Mouse (Mus musculus) hindbrain, embryonic 12.5 days (tissue): ENCODE measurements around the gene Drg1. TPM values are rescaled to one million over a fixed set of nuclear protein-coding genes. Genes with fewer than 3 reads are reported as not detected.
"Not testable (repeated sequence)": the region's sequence is repeated elsewhere in the genome, so short reads cannot be mapped to it uniquely, and the experiment has no call there.

Experiments
- ATAC-seq: fragments of 200-750 bp; cut with Nextera tagmentation; 2 replicates; pipeline ENCODE4 v1.8.0; 2017; ENCODE audit warnings: moderate TSS enrichment; ENCODE audit not compliant: low FRiP score
- H3K27ac ChIP-seq: fragments of 300-500 bp; sonication (generic); 2 replicates; pipeline ENCODE4 v1.5.1; 2016; ENCODE audit warnings: mild to moderate bottlenecking
- H3K27me3 ChIP-seq: fragments of 300-500 bp; sonication (generic); 2 replicates; pipeline ENCODE4 v1.6.1; 2016; ENCODE audit warnings: mild to moderate bottlenecking
- H3K36me3 ChIP-seq: fragments of 300-500 bp; sonication (generic); 2 replicates; pipeline ENCODE4 v1.6.1; 2016; ENCODE audit warnings: mild to moderate bottlenecking
- H3K4me1 ChIP-seq: fragments of 300-500 bp; sonication (generic); 2 replicates; pipeline ENCODE4 v1.6.1; 2016
- H3K4me2 ChIP-seq: fragments of 300-500 bp; sonication (generic); replicated peaks from 2 replicates; pipeline ENCODE4 v1.6.1; 2016; ENCODE audit warnings: mild to moderate bottlenecking
- H3K4me3 ChIP-seq: fragments of 300-500 bp; sonication (generic); 2 replicates; pipeline ENCODE4 v1.5.1; 2016; ENCODE audit warnings: mild to moderate bottlenecking
- H3K9ac ChIP-seq: fragments of 300-500 bp; sonication (generic); 2 replicates; pipeline ENCODE4 v1.6.1; 2016; ENCODE audit warnings: mild to moderate bottlenecking, moderate library complexity
- H3K9me3 ChIP-seq: fragments of 300-500 bp; sonication (generic); replicated peaks from 2 replicates; pipeline ENCODE4 v1.6.1; 2016; ENCODE audit warnings: mild to moderate bottlenecking
- WGBS: fragments of 180-500 bp; shearing (Covaris S2); methylation state at CpG from one replicate; pipeline ENCODE4 v1.1.7; 2016; 5-methylcytosine and 5-hydroxymethylcytosine counted together
- polyA plus RNA-seq: library from polyadenylated mRNA; unstranded; fragments of >200 nt; fragmentation: Nextera tagmentation; extraction: Ambion mirVana; gene quantifications from 2 replicates; pipeline ENCODE4 v1.2.1, GENCODE M21; 2016

The Drg1 gene
- polyA plus RNA-seq, 1 experiment from 2014 or later, result 240 TPM

GRCm38 (mm10) chr11:3156991-3157390 is 109.2 kb downstream of the Drg1 start:
- not testable (repeated sequence) for H3K4me2 ChIP-seq, ATAC-seq, H3K27me3 ChIP-seq, H3K27ac ChIP-seq, H3K4me1 ChIP-seq, H3K36me3 ChIP-seq, H3K9ac ChIP-seq, H3K4me3 ChIP-seq
- H3K9me3 ChIP-seq, result peaks cover 16% of the 10 kb centered on the region
- WGBS, result 92% methylated on average over 3 of the region's 3 CpGs

DNA sequence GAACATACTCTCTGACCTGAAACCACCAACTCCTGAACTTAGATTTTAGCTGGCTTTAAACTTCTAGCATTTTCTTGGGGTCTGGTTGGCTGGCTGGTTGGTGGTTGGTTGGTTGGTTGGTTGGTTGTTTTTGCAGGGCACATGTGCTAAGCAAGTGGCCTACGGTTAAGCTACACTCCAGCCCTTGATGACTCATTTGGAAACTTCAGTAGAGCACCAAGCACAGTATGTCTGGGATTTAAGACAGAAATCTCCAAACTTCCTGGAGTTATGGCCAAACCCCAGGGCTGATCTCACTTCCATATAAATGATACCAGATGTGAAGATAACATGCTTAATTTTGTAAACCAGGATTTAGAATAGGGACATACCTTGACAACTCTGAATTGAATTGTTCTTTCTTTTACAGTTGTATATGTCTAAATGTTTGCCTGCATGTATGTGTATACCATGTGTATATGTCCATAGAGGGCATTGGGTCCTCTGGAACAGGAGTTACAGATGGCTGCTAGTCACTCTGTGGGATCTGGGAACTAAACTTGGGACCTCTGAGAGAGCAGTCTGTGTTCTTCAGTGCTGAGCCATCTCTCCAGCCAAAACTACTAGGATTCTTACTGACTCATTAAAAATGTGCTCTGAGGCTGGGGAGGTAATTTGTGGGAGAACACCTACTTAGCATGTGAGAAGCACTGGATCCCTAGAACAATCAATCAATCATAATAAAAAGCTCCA is 112.4 kb downstream of the Drg1 start:
- not testable (repeated sequence) for H3K4me1 ChIP-seq, H3K4me3 ChIP-seq, H3K27me3 ChIP-seq, H3K9ac ChIP-seq, H3K4me2 ChIP-seq, H3K27ac ChIP-seq
- ATAC-seq, result peak; percentile 42
- WGBS, result 84% methylated on average over 1 of the region's 1 CpGs
- H3K9me3 ChIP-seq, result peaks cover 16% of the 10 kb centered on the region
- peaks cover 11% of the 10 kb centered on the region; the same call in 1 of the 2 replicates for H3K36me3 ChIP-seq

GRCm38 (mm10) chr11:3151358-3151757 is 114.9 kb downstream of the Drg1 start:
- not testable (repeated sequence) for H3K9ac ChIP-seq, H3K4me2 ChIP-seq, H3K27ac ChIP-seq, H3K27me3 ChIP-seq, H3K4me1 ChIP-seq, H3K4me3 ChIP-seq, H3K9me3 ChIP-seq
- peaks cover 11% of the 10 kb centered on the region; the same call in 1 of the 2 replicates for H3K36me3 ChIP-seq
- WGBS, result 94% methylated on average over 4 of the region's 4 CpGs
- 0 out of 2 replicates have a peak, but pooled peaks have one; percentile 22 for ATAC-seq

GRCm38 (mm10) chr11:3150677-3151003 is 115.6 kb downstream of the Drg1 start:
- H3K4me2 ChIP-seq, ATAC-seq, H3K27me3 ChIP-seq, H3K9ac ChIP-seq, H3K27ac ChIP-seq, H3K4me3 ChIP-seq, H3K9me3 ChIP-seq, H3K4me1 ChIP-seq: not testable (repeated sequence)
- 97% methylated on average over 12 of the region's 12 CpGs for WGBS
- H3K36me3 ChIP-seq, result peaks cover 11% of the 10 kb centered on the region; the same call in 1 of the 2 replicates

- H3K9me3 ChIP-seq, H3K27me3 ChIP-seq, H3K4me3 ChIP-seq, H3K4me1 ChIP-seq, ATAC-seq, H3K4me2 ChIP-seq, H3K27ac ChIP-seq, H3K9ac ChIP-seq: not testable (repeated sequence)
- 95% methylated on average over 24 of the region's 24 CpGs for WGBS
- H3K36me3 ChIP-seq, result peaks cover 11% of the 10 kb centered on the region; the same call in 1 of the 2 replicates
Measured at GRCm38 (mm10) chr11:3150003-3150676, 116.1 kb downstream of the Drg1 start.

- peaks cover 11% of the 10 kb centered on the region; the same call in 1 of the 2 replicates for H3K36me3 ChIP-seq
- not testable (repeated sequence) for H3K4me2 ChIP-seq, H3K27ac ChIP-seq, ATAC-seq, H3K9ac ChIP-seq, H3K9me3 ChIP-seq, H3K27me3 ChIP-seq, H3K4me1 ChIP-seq, H3K4me3 ChIP-seq
- WGBS, result 92% methylated on average over 4 of the region's 4 CpGs
Measured at GRCm38 (mm10) chr11:3149471-3149870, 116.7 kb downstream of the Drg1 start.

DNA sequence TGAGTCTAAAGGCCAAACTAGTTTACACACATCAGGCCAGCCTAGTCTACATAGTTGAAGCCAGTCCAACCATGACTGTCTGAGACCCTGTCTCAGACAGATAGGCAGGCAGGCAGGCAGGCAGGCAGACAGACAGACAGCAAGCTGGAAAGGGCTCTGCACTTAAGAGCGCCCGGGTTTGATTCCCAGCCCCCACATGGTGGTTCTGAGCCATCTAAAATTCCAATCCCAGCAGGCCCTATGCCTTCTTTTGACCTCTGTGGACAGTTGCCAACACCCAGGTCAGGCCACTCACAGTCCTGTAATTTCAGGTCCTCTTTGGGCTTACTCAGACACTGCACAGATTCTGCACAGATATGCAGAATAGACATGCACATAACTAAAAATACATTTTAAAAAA is 119.4 kb downstream of the Drg1 start:
- WGBS, result 72% methylated on average over 2 of the region's 2 CpGs
- H3K4me3 ChIP-seq, H3K9me3 ChIP-seq, ATAC-seq, H3K27ac ChIP-seq, H3K9ac ChIP-seq, H3K27me3 ChIP-seq, H3K4me1 ChIP-seq, H3K36me3 ChIP-seq, H3K4me2 ChIP-seq: not testable (repeated sequence)

DNA sequence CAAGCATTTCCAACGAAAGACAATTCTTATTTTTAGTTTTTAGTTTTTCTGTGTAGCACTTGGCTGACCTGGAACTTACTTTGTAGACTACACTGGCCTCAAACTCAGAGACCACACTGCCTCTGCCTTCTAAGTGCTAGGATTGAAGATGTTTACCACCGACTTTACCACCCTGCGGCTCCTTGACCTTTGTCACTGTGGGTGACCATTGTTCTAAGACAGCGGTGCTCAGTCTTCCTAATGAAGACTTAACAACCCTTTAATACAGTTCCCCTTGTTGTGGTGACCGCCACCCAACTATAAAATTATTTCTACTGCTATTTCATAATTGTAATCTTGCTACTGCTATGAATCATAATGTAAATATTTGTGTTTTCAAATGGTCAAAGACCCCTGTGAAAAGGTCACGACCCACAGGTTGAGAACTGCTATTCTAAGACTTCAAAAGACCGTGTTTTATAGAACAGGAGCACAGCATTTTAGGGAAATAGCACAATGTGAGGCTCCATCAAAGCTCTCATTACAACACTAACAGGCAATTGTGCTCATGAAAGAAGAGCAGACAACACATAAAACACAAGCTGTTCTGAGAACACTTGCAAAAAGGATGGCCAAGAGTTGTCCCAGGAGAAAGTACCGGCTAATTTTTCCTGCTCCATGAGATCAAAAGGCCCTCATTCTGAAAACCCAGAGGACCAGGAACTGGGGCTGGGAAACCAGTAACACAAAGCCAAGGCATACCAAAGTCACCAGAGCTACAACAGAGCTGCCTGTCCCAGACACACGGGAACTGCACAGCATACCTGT is 120.7 kb downstream of the Drg1 start:
- H3K4me1 ChIP-seq, H3K4me2 ChIP-seq, H3K36me3 ChIP-seq, H3K27ac ChIP-seq, H3K9me3 ChIP-seq, H3K9ac ChIP-seq, ATAC-seq, H3K27me3 ChIP-seq, H3K4me3 ChIP-seq: not testable (repeated sequence)
- WGBS, result 73% methylated on average over 8 of the region's 9 CpGs

GRCm38 (mm10) chr11:3143984-3144383 is 122.2 kb downstream of the Drg1 start:
- not testable (repeated sequence) for ATAC-seq, H3K27ac ChIP-seq

GRCm38 (mm10) chr11:3142413-3142812 is 123.8 kb downstream of the Drg1 start:
- H3K4me1 ChIP-seq, H3K27ac ChIP-seq, H3K9me3 ChIP-seq, H3K4me3 ChIP-seq, H3K4me2 ChIP-seq, H3K36me3 ChIP-seq, H3K9ac ChIP-seq, H3K27me3 ChIP-seq: not testable (repeated sequence)
- WGBS, result 88% methylated on average over 4 of the region's 5 CpGs
- peak; percentile 75 for ATAC-seq

More at GRCm38 (mm10) chr11:3143984-3144383, 122.2 kb downstream of the Drg1 start:
- not testable (repeated sequence) for H3K4me1 ChIP-seq, H3K9me3 ChIP-seq, H3K9ac ChIP-seq, H3K4me3 ChIP-seq, H3K27me3 ChIP-seq, H3K36me3 ChIP-seq, H3K4me2 ChIP-seq
- 80% methylated on average over 3 of the region's 3 CpGs for WGBS

DNA sequence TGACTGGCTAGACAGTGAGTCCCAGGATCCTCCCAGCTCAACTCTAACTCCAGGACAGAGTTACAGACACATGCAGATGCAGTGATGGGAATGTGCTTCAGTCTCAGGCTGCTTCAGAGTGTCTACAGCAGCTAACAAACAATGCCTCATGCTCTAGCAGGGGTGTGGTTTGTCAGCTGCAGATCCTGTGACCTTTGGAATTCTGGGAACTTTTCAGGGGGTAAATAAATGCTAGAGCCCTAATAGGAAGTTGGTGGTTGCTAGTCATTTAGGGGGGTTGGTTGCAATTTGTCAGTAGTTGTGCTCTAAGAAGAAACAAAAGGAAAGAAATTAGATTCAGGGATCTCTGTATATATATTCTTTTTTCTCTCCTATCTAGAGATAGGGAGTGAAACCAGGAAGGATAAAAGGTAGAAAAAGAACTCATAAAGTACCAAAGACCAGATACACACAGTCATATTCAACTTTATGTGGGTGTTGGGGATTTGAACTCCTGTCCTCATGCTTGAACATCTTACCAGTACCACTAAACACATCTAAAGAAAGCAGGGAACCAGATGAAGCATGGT is 125.2 kb downstream of the Drg1 start:
- H3K36me3 ChIP-seq, ATAC-seq: not testable (repeated sequence)

GRCm38 (mm10) chr11:3138323-3138722 is 127.9 kb downstream of the Drg1 start:
- H3K27me3 ChIP-seq, H3K4me1 ChIP-seq, H3K36me3 ChIP-seq, H3K27ac ChIP-seq, ATAC-seq, H3K4me2 ChIP-seq, H3K4me3 ChIP-seq, H3K9ac ChIP-seq: not testable (repeated sequence)
- H3K9me3 ChIP-seq, result peaks cover 16% of the 10 kb centered on the region
- 91% methylated on average over 2 of the region's 2 CpGs for WGBS

More for the DNA sequence above, 125.2 kb downstream of the Drg1 start:
- not testable (repeated sequence) for H3K9ac ChIP-seq, H3K27ac ChIP-seq, H3K4me1 ChIP-seq, H3K27me3 ChIP-seq, H3K4me3 ChIP-seq, H3K4me2 ChIP-seq
- peaks cover 14% of the 10 kb centered on the region for H3K9me3 ChIP-seq
